Mouse (Mus musculus) CH12.LX (cell line): ENCODE measurements around the gene Baiap2l2. TPM values are rescaled to one million over a fixed set of nuclear protein-coding genes. Genes with fewer than 3 reads are reported as not detected.

ENCODE experiments used
- DNase-seq: peaks from one replicate; pipeline ENCODE4 v3.0.0-alpha.2; 2013; ENCODE audit errors: extremely low read depth
- H3K27ac ChIP-seq: 2 replicates; pipeline ENCODE4 v1.5.1; 2012; ENCODE audit warnings: low read depth, mild to moderate bottlenecking, control low read depth, moderate library complexity; ENCODE audit not compliant: insufficient read depth
- H3K27me3 ChIP-seq: replicated peaks from 2 replicates; pipeline ENCODE3; 2012; ENCODE audit warnings: inconsistent platforms
- H3K36me3 ChIP-seq, 2 experiments: replicated peaks in 1 of 2; 2 replicates each; pipeline versions ENCODE3 to v1.6.1; 2012; ENCODE audit warnings: inconsistent platforms in 1 of 2, low read length in 1 of 2, mild to moderate bottlenecking in 1 of 2, mixed read lengths in 1 of 2, moderate library complexity in 1 of 2; ENCODE audit not compliant: control insufficient read depth in 1 of 2, insufficient read depth in 1 of 2
- H3K4me1 ChIP-seq, 2 experiments: 2 replicates each; pipeline ENCODE4 v1.6.1; 2012; ENCODE audit warnings: inconsistent platforms in 1 of 2, moderate library complexity in 1 of 2; ENCODE audit not compliant: insufficient read depth in 2 of 2, control insufficient read depth in 1 of 2
- H3K4me2 ChIP-seq: 2 replicates; pipeline ENCODE4 v1.6.1; 2012; ENCODE audit warnings: low read depth, mild to moderate bottlenecking, control low read depth; ENCODE audit not compliant: poor library complexity, insufficient read depth, severe bottlenecking
- H3K4me3 ChIP-seq, 3 experiments: fragments of 150-350 bp in 1 of 3; sonication (generic) in 1 of 3; replicated peaks in 1 of 3; 2 replicates each; pipeline versions ENCODE3 to v1.5.1; 2011 to 2012; ENCODE audit warnings: low read depth in 2 of 3, low read length in 2 of 3, mild to moderate bottlenecking in 2 of 3, moderate library complexity in 2 of 3, control low read depth in 1 of 3, improper control_type of control experiment in 1 of 3, inconsistent platforms in 1 of 3, mixed read lengths in 1 of 3; ENCODE audit not compliant: poor library complexity in 1 of 3
- H3K79me2 ChIP-seq: replicated peaks from 2 replicates; pipeline ENCODE4 v1.6.1; 2012; ENCODE audit warnings: mild to moderate bottlenecking, moderate library complexity; ENCODE audit not compliant: control insufficient read depth, poor library complexity, insufficient read depth, severe bottlenecking; ENCODE audit errors: extremely low read depth
- H3K9ac ChIP-seq: 2 replicates; pipeline ENCODE4 v1.6.1; 2012; ENCODE audit warnings: low read depth, mild to moderate bottlenecking, control low read depth, moderate library complexity; ENCODE audit not compliant: insufficient read depth
- H3K9me3 ChIP-seq: replicated peaks from 2 replicates; pipeline ENCODE3; 2012; ENCODE audit warnings: low read length, inconsistent platforms, mixed read lengths
- BHLHE40 ChIP-seq: IDR thresholded peaks from 2 replicates; pipeline ENCODE4 v1.6.1; 2011; ENCODE audit warnings: mild to moderate bottlenecking, low read depth, low read length, improper control_type of control experiment
- CHD1 ChIP-seq: IDR thresholded peaks from 2 replicates; pipeline ENCODE4 v1.6.1; 2012; ENCODE audit warnings: low read depth, low read length, improper control_type of control experiment, inconsistent platforms
- CHD2 ChIP-seq: IDR thresholded peaks from 2 replicates; pipeline ENCODE4 v1.6.1; 2011; ENCODE audit warnings: low read length, improper control_type of control experiment
- CTCF ChIP-seq, 2 experiments: IDR thresholded peaks in 1 of 2; conservative IDR thresholded peaks in 1 of 2; 2 replicates each; pipeline ENCODE4 v1.5.1; 2011 to 2012; ENCODE audit warnings: low read depth in 2 of 2, low read length in 2 of 2, improper control_type of control experiment in 1 of 2, inconsistent platforms in 1 of 2, mild to moderate bottlenecking in 1 of 2, moderate library complexity in 1 of 2
- ELF1 ChIP-seq: IDR thresholded peaks from 2 replicates; pipeline ENCODE4 v1.6.1; 2014; ENCODE audit warnings: low read depth, mild to moderate bottlenecking, inconsistent platforms, low read length, improper control_type of control experiment
- EP300 ChIP-seq: IDR thresholded peaks from 2 replicates; pipeline ENCODE4 v1.6.1; 2011; ENCODE audit warnings: low read length, improper control_type of control experiment
- ETS1 ChIP-seq: conservative IDR thresholded peaks from 2 replicates; pipeline ENCODE4 v1.6.1; 2012; ENCODE audit warnings: low read depth, mild to moderate bottlenecking, inconsistent platforms, low read length, improper control_type of control experiment, moderate library complexity
- GABPA ChIP-seq: IDR thresholded peaks from 2 replicates; pipeline ENCODE4 v1.6.1; 2012; ENCODE audit warnings: low read depth, low read length, improper control_type of control experiment, inconsistent platforms; ENCODE audit not compliant: insufficient replicate concordance
- HCFC1 ChIP-seq: IDR thresholded peaks from 2 replicates; pipeline ENCODE4 v1.6.1; 2012; ENCODE audit warnings: low read depth, mild to moderate bottlenecking, inconsistent platforms, low read length, improper control_type of control experiment
- JUN ChIP-seq: IDR thresholded peaks from 2 replicates; pipeline ENCODE4 v1.6.1; 2011; ENCODE audit warnings: low read depth, mild to moderate bottlenecking, low read length, improper control_type of control experiment, moderate library complexity; ENCODE audit not compliant: insufficient read depth
- MAFK ChIP-seq: IDR thresholded peaks from 2 replicates; pipeline ENCODE4 v1.6.1; 2011; ENCODE audit warnings: low read length, improper control_type of control experiment; ENCODE audit not compliant: insufficient replicate concordance
- MAZ ChIP-seq: IDR thresholded peaks from 2 replicates; pipeline ENCODE4 v1.6.1; 2012; ENCODE audit warnings: low read depth, mild to moderate bottlenecking, inconsistent platforms, low read length, improper control_type of control experiment, moderate library complexity
- MEF2A ChIP-seq: IDR thresholded peaks from 2 replicates; pipeline ENCODE4 v1.6.1; 2014; ENCODE audit warnings: low read depth, mild to moderate bottlenecking, inconsistent platforms, low read length, improper control_type of control experiment, borderline replicate concordance
- POLR2A ChIP-seq: IDR thresholded peaks from 2 replicates; pipeline ENCODE4 v1.6.1; 2011; ENCODE audit warnings: low read depth, mild to moderate bottlenecking, improper control_type of control experiment, low read length
- POLR2AphosphoS2 ChIP-seq: IDR thresholded peaks from 2 replicates; pipeline ENCODE4 v1.6.1; 2011; ENCODE audit warnings: low read depth, low read length, improper control_type of control experiment
- RCOR1 ChIP-seq: conservative IDR thresholded peaks from 2 replicates; pipeline ENCODE4 v1.6.1; 2012; ENCODE audit warnings: low read depth, mild to moderate bottlenecking, inconsistent platforms, low read length, improper control_type of control experiment
- SIN3A ChIP-seq: IDR thresholded peaks from 2 replicates; pipeline ENCODE4 v1.6.1; 2012; ENCODE audit warnings: low read length, improper control_type of control experiment, inconsistent platforms
- TCF12 ChIP-seq: IDR thresholded peaks from 2 replicates; pipeline ENCODE4 v1.6.1; 2014; ENCODE audit warnings: low read depth, mild to moderate bottlenecking, inconsistent platforms, low read length, improper control_type of control experiment
- USF1 ChIP-seq: IDR thresholded peaks from 2 replicates; pipeline ENCODE4 v1.6.1; 2014; ENCODE audit warnings: low read depth, mild to moderate bottlenecking, inconsistent platforms, low read length, improper control_type of control experiment
- USF2 ChIP-seq: conservative IDR thresholded peaks from 2 replicates; pipeline ENCODE4 v1.6.1; 2011; ENCODE audit warnings: low read depth, low read length, improper control_type of control experiment
- ZKSCAN1 ChIP-seq: IDR thresholded peaks from 2 replicates; pipeline ENCODE4 v1.6.1; 2012; ENCODE audit warnings: low read depth, inconsistent platforms, low read length, improper control_type of control experiment, borderline replicate concordance
- ZNF384 ChIP-seq: IDR thresholded peaks from 2 replicates; pipeline ENCODE4 v1.6.1; 2012; ENCODE audit warnings: low read depth, low read length, improper control_type of control experiment, inconsistent platforms
- dilution Hi-C: fragments of 300-500 bp; cut with MboI; formaldehyde crosslinking; loops from 2 replicates; pipeline ENCODE4 v1.14.3; 2020; ENCODE audit warnings: low sequenced_read_pairs; ENCODE audit not compliant: extremely low pct_unique_long_range_greater_than_20kb, extremely low pct_ligation_motif_present
- in situ Hi-C: fragments of 300-500 bp; cut with MboI; formaldehyde crosslinking; loops from 3 replicates; pipeline ENCODE4 v1.14.3; 2019; ENCODE audit warnings: low sequenced_read_pairs, low pct_ligation_motif_present, low pct_unique_long_range_greater_than_20kb, mixed read lengths
- polyA plus RNA-seq: library from polyadenylated mRNA; unstranded; fragments of >175 nt; gene quantifications from 2 replicates; pipeline ENCODE4 v1.2.1, GENCODE M21; 2012; ENCODE audit warnings: low read depth; ENCODE audit not compliant: insufficient read length
- total RNA-seq, 2 experiments: library from RNA; depleted of rRNA; stranded (reverse); fragments of 300-350 nt in 1 of 2; fragments of >200 nt in 1 of 2; gene quantifications; 2 replicates each; pipeline ENCODE4 v1.2.3; 2012 to 2014

Gene Baiap2l2
- total and polyA plus RNA-seq, 3 experiments, result 0.84 to 1.5 TPM; not detected in 1

- no peaks in the 10 kb centered on the region for H3K4me1 ChIP-seq
- TF ChIP-seq EP300 (no peak), CHD1 (no peak), BHLHE40 (no peak), TCF12 (no peak), POLR2AphosphoS2 (no peak), ZKSCAN1 (no peak), GABPA (no peak), RCOR1 (no peak), JUN (no peak), HCFC1 (no peak), SIN3A (no peak), ETS1 (no peak), POLR2A (no peak), USF1 (no peak), MAZ (no peak), ELF1 (no peak), MAFK (no peak), CTCF (conservative IDR thresholded peaks at IDR 0.05 in 1 of 2, IDR thresholded peaks at IDR 0.05 in 1 of 2; ENCODE audit: low read depth in 2 of 2, low read length in 2 of 2) (no peak), CHD2 (no peak), ZNF384 (no peak)
- H3K4me3 ChIP-seq, result no peak overlapping the region
- in situ Hi-C loops, result no loop called here
- H3K36me3 ChIP-seq, result peaks cover 27 to 62% of the 10 kb centered on the region in 2 experiments
- dilution Hi-C loops, result no loop called here
- H3K9me3 ChIP-seq, result no peaks in the 10 kb centered on the region
- H3K79me2 ChIP-seq, result no peaks in the 10 kb centered on the region
- H3K27ac ChIP-seq, result no peak overlapping the region
- peaks cover 5% of the 10 kb centered on the region for H3K27me3 ChIP-seq
- no peak overlapping the region for H3K9ac ChIP-seq
- DNase-seq, result no peak
- H3K4me2 ChIP-seq, result no peak overlapping the region
These were observed 33.4 kb downstream of the Baiap2l2 start for GRCm38 (mm10) chr15:79251781-79252491.

GRCm38 (mm10) chr15:79251168-79251567, 34.2 kb downstream of the Baiap2l2 start:
- Histone ChIP-seq H3K27me3 (peaks cover 5% of the 10 kb centered on the region), H3K4me3 (no peak overlapping the region), H3K4me2 (no peak overlapping the region), H3K9ac (no peak overlapping the region), H3K36me3 (peaks cover 34 to 70% of the 10 kb centered on the region in 2 experiments), H3K9me3 (no peaks in the 10 kb centered on the region), H3K27ac (no peak overlapping the region), H3K79me2 (no peaks in the 10 kb centered on the region), H3K4me1 (no peaks in the 10 kb centered on the region)
- dilution Hi-C loops (no loop called here), in situ Hi-C loops (no loop called here)
- TF ChIP-seq USF2 (no peak), MEF2A (no peak)
- DNase-seq, result no peak
